Mouse (Mus musculus): ENCODE measurements around the gene Acvr1.

Acvr1 gene

DNA sequence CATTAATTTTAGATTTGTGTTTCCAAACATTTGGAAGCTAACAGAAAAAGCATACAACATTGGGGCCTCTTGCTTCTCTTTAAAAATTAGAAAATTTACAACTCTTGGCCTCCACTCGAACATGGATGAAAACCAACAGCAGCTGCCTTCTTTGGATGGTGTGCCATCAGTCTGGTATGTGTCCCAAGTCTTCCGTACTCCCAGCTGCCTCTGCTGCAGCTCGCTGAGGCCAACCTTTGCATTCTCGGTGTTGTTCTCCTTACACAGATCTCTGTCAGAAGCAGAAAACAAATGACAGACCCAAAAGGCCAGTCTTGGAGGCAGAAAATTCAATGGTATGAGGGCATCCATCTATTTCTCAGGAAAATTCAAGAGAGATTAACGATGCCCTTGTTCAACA lies 186.9 kb downstream of the Acvr1 start:
- DNase-seq = no peak

DNA sequence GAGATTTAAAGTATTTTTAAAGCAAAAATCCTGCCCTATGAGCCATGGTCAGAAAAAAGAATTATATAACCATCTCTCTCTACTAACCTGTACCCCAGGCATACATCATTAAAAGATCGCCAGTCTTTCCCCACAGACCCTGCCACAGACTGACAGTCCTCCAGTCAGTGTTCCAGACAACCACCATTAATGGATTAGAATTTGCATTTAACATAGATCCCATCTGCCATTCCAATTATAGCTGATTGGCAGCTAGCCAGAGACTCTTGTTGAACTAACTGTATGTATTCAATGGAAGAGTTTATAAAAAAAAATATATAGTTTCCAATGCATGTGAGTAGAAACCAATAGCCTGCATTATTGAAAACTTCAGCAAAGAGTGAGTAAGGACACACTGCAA lies 187.5 kb downstream of the Acvr1 start:
- no peak for DNase-seq

DNA sequence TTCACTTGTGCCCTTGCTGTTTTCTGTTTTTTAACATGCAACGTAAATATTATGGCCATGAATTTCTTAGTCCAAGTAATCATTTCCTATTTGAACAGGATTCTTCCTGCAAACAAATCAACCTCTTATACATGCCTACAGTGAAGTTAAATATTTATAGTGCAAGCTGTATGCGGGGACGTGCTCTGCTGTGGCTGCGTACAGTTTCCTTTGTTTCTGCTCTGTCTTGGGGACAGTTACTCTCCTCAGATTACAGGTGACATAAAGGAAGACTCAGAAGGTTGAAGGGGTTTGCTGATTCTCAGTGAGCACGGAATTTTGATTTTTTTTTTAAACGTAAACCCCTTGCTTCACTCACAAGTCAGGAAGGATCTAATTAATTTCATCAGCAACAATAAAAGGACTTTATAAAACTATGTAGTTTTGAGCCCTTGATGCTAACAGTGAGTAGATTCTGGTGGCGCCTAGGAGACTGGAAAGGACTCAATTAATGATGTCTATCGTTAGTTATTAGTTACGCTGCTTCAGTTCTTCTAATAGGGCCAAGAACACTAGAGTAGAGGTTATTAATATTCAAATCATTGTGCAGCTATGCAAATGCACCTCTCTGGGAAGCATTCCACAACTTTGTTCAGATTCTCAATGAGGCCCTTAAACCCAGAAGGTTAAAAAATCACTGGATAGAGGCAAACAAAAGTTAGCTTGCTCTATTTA lies 189.4 kb downstream of the Acvr1 start:
- no peak for DNase-seq

DNA sequence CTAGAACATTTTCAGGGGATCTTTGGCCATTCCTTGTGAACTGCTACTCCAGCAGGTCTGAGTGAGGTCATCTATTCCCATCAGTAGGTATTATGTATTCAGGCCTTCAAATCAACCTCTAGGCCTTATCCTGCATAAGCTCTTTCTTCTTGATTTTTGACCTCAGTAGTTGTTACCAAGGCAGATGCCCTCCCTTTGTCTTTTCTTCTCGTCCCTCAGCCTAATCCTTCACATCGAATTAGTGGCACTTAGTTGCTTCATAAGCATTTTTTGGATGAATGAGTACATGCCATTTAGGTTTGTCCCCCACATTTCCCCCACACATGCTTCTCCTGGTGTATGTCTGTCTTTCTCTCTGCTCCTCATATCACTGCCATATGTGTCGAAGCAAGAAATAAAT lies 200.8 kb downstream of the Acvr1 start:
- DNase-seq = no peak

DNA sequence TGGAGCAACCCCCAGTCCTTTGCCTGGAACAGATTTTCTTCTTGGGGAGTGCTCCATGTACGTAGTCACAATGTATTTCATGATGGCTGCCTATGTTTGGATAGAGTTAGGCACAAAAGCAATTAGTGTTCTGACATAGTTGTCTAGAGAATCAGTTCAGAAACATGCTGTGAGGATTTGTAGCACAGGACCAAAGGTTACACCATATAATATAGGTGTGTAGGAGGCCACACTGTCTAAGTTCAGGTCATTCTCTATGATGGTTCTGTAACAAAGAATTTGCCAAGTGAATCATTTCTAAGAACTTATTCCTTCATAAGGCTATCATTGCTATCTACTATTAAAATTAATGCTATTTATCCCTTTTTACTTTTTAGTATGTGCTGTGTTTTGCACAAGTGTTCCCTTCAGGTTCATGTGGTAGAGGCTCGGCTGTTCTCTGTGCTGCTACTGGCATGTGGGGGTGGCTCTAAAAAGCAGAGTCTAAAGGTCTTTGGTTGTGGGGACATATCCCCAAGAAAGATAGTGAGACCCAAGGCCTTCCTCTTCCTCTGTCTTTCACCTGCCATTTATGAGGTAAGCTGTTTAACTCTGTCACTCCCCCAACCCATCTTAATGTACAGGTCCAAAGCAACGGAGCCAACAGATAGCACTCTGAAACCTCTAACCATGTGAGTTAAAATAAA lies 205.5 kb downstream of the Acvr1 start:
- DNase-seq = no peak

DNA sequence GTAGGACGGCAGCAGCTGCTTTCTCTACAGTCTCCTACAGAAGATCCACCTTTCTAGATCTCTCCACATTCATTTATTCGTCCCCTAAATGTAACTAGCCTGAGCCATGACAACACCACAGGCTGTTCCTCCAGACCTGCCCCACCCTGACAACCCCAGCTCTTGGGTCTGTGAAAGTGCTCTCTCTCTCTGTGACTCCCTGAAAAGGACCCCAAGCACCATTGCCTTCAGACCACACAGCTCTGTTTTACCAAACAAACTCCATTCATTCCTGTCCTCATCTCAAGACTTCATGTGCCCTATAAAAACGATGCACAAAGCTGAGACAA lies 208.9 kb downstream of the Acvr1 start:
- DNase-seq = no peak

DNA sequence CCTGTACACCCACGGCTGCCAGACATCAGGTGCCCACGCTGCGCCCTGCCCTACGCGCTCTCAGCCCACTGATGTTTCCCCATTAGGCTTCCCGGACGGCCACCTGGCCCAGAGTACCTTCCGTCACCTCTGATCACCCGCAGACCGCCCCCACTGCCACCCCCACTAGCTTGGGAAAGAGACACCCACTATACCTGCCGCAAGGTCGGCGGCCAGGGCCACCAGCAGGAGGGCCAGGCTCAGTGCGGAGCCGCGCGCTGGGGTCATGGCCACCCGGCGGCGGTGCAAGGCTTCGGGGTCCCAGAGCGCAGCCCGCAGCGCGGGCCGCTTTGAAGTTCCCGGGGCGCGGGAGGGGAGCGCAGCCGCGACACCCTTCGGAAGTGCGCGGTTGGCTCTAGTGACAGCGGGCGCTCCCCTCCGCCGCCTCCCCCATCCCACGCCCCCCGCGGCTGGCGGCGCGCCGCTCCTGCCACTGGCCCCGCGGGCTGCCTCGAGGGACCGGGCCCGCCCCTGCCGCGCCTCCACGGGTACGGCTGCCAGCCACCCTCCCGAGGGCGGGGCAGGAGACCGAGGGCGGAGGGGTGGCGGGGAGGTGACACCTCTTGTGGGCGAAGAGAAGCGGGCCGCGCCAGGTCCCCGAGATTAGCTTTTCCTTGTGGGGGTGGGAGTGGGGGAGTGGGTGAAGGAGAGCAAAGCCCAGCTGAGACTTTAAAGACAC lies 209.4 kb downstream of the Acvr1 start, which contains the start of gene Acvr1c:
Acvr1c (minus strand) TSS at position 482 of the 718 bp plus-strand sequence.
- peak; percentile 61 to 72 for DNase-seq

DNA sequence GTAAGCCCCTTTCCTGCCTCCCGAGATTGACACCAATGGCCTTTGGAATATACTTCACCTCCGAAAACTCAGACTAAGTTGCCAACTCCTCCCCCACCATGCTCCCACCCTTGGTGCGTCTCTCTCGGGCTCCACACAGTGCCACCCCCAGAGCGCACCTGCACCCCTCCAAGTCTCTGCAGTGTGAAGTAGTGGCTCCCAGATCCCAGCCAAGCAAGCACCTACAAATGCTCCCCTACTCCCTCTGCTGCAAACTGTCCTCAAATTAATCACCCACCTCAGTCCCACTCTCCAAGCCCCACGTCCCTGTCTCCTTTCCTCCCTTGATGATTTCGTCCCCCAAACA lies 209.9 kb downstream of the Acvr1 start:
- DNase-seq = no peak

DNA sequence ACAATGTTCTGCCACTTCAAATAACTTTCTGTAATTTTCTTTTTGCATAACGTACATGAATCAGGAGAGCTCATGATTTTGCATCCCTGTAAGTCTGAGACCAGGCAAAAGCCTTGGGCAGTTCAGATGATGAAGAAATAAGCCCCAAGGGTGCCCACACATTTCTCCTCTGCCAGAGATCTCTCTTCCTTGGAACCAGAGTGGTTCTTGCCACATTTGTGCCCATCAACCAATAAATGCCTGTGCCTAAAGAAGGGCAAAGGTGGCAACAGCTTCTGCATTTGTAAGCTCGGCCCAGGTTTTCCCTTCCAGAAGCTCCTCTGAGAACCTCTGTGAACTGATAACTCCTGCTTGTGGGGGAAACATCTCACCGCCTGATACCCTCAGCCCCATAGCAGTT lies 212.6 kb downstream of the Acvr1 start:
- no peak for DNase-seq

DNA sequence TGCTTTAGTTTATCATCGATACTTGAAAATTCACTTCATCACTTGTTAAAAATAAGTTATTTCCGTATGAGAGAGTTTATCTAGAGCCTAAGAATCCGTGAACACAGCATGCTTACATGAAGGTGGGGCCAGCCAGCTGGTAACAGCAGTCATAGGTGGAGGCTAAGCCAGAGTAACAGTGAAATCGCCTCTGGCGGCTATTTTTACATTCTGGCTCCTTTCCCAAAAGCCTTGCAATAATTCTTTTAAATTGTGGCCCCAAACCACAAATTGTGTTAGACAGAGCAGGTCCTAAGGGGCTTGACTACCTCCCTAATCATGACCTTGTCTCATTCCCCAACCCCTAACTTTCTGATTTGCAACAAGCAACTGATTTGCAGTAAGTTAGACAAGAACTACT lies 214.1 kb downstream of the Acvr1 start:
- DNase-seq = no peak

DNA sequence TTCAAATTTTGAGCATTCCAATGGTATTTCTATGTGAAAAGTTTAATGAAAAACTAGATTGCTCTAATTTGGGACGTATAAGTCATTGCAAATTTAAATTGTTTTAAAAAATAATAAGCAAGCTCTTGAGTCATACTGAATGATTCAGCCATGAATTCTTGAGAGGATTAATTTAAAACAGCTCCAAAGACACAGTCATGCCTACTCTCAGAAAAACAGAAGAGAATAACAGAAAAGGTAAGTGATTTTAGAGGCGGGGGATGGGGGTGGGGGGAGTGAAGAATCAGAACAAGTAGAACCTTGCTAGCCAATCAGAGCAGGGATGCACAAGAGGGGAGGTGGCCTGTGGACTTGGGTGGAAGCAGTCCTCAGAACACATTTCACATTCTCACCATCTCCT lies 216.3 kb downstream of the Acvr1 start:
- no peak for DNase-seq

All from lung, postnatal 4 days (tissue).